Comparison of ENCODE assay signal across 17 mouse cellular contexts in genomic region chr7:30202895-30203690, GRCm38 (mm10). TPM values are rescaled to one million over a fixed set of nuclear protein-coding genes. Genes with fewer than 3 reads are reported as not detected.
DNase-seq lines count a peak whose midpoint lies in the region.
"Had no signal": no experiment of that assay in that cellular context is flagged by ENCODE, and none has a peak within 500 bp of the region (broad histone marks: within the 10 kb centered on the region; RNA-seq: fewer than 3 reads in every experiment).

No protein-coding gene starts in this region.

- intact Hi-C loops in heart, postnatal 25 days (cut with DNase I), result loop anchor here (5.0 kb wide), 1 partner anchor 191 kb away; no protein-coding TSS in a partner anchor

- H3K4me3 ChIP-seq in heart, embryonic 10.5 days, result no peak overlapping the region
- no peak overlapping the region for H3K4me3 ChIP-seq in midbrain, embryonic 10.5 days
- H3K4me3 ChIP-seq: embryonic facial prominence, embryonic 15.5 days; limb, embryonic 12.5 days had no signal

- 77% methylated on average over 11 of the region's 11 CpGs for WGBS in heart, embryonic 10.5 days
- WGBS in midbrain, embryonic 10.5 days, result 84% methylated on average over 11 of the region's 11 CpGs

- no peaks in the 10 kb centered on the region for H3K36me3 ChIP-seq in heart, embryonic 10.5 days
- no peaks in the 10 kb centered on the region for H3K36me3 ChIP-seq in midbrain, embryonic 10.5 days
- H3K36me3 ChIP-seq: embryonic facial prominence, embryonic 15.5 days; limb, embryonic 12.5 days had no signal

- H3K9me3 ChIP-seq in heart, embryonic 10.5 days, result no peaks in the 10 kb centered on the region
- no peaks in the 10 kb centered on the region for H3K9me3 ChIP-seq in midbrain, embryonic 10.5 days (replicated peaks)
- H3K9me3 ChIP-seq: embryonic facial prominence, embryonic 15.5 days; limb, embryonic 12.5 days had no signal

- DNase-seq in heart, adult 18-20 months, result peak; percentile 82 to 88
- DNase-seq in heart, embryonic 10.5 days (ENCODE audit: low spot score), result no peak
- peak; percentile 79 for DNase-seq in adrenal gland, adult 8-10 months
- peak; percentile 77 for DNase-seq in cerebellum, adult 9-11 months
- DNase-seq in heart, postnatal 25 days (ENCODE audit: low spot score), result peak; percentile 66
- no peak for DNase-seq in layer of hippocampus, adult 11-12 months (ENCODE audit: low spot score)
- no peak for DNase-seq in frontal cortex, postnatal 10 days (ENCODE audit: low spot score in 2 of 2)
- no peak for DNase-seq in midbrain, embryonic 10.5 days (ENCODE audit: low spot score)
- DNase-seq: kidney, adult 9 months; right cerebral cortex, postnatal 4 days; thymus, adult 2 months had no signal

- no peaks in the 10 kb centered on the region for H3K27me3 ChIP-seq in heart, embryonic 10.5 days (ENCODE audit: insufficient read depth, poor library complexity, severe bottlenecking)
- H3K27me3 ChIP-seq in midbrain, embryonic 10.5 days (ENCODE audit: low read depth, poor library complexity, severe bottlenecking), result no peaks in the 10 kb centered on the region
- H3K27me3 ChIP-seq: embryonic facial prominence, embryonic 15.5 days; limb, embryonic 12.5 days had no signal

- no peak overlapping the region for H3K27ac ChIP-seq in heart, embryonic 10.5 days
- H3K27ac ChIP-seq in midbrain, embryonic 10.5 days (replicated peaks), result no peak overlapping the region
- H3K27ac ChIP-seq: embryonic facial prominence, embryonic 15.5 days; hindbrain, embryonic 14.5 days; limb, embryonic 12.5 days had no signal

- H3K4me1 ChIP-seq in heart, embryonic 10.5 days, result peaks cover 17% of the 10 kb centered on the region
- peaks cover 9% of the 10 kb centered on the region for H3K4me1 ChIP-seq in midbrain, embryonic 10.5 days

RNA-seq across cellular contexts. Expression of gene Capns1, which starts 4.5 kb away (rescaled TPM):
- total RNA-seq in heart, adult 18-20 months (2021), result 100 to 1,000 TPM; 277 to 293 TPM
- polyA plus RNA-seq in heart, embryonic 10.5 days (2016; fragmentation: Nextera tagmentation; extraction: Ambion mirVana), result 76.6 and 84.1 TPM in 2 replicates
- 100 to 1,000 TPM; 562 to 740 (median 679) TPM for total RNA-seq in adrenal gland, adult 8-10 months (2022)
- 100 to 1,000 TPM; 270 to 283 TPM for total RNA-seq in heart, postnatal 25 days (2021)
- polyA plus RNA-seq in midbrain, embryonic 10.5 days (2016; fragmentation: Nextera tagmentation; extraction: Ambion mirVana), result 52.1 and 55.5 TPM in 2 replicates

RNA-seq across cellular contexts. Expression of gene Cox7a1, which starts 19.1 kb away (rescaled TPM):
- 1,000 to 10,000 TPM; 2,821 to 3,018 TPM for total RNA-seq in heart, adult 18-20 months (2021)
- polyA plus RNA-seq in heart, embryonic 10.5 days (2016; fragmentation: Nextera tagmentation; extraction: Ambion mirVana), result 163 and 277 TPM in 2 replicates
- total RNA-seq in adrenal gland, adult 8-10 months (2022), result 100 to 1,000 TPM in 3 of 4 experiments, 10 to 100 TPM in 1; 65.3 to 235 (median 137) TPM
- total RNA-seq in heart, postnatal 25 days (2021), result 1,000 to 10,000 TPM; 2,700 to 2,749 TPM
- 4.1 and 7.2 TPM in 2 replicates for polyA plus RNA-seq in midbrain, embryonic 10.5 days (2016; fragmentation: Nextera tagmentation; extraction: Ambion mirVana)
- total RNA-seq: monocyte, adult 5-6 weeks had no signal

RNA-seq across cellular contexts. Expression of gene Polr2i, which starts 28.7 kb away (rescaled TPM):
- total RNA-seq in heart, adult 18-20 months (2021), result 10 to 100 TPM; 51.1 to 53.7 TPM
- 122 and 127 TPM in 2 replicates for polyA plus RNA-seq in heart, embryonic 10.5 days (2016; fragmentation: Nextera tagmentation; extraction: Ambion mirVana)
- total RNA-seq in adrenal gland, adult 8-10 months (2022), result 10 to 100 TPM; 62.8 to 93.8 (median 72.7) TPM
- 10 to 100 TPM; 54.6 to 56.6 TPM for total RNA-seq in heart, postnatal 25 days (2021)
- polyA plus RNA-seq in midbrain, embryonic 10.5 days (2016; fragmentation: Nextera tagmentation; extraction: Ambion mirVana), result 155 and 162 TPM in 2 replicates

RNA-seq across cellular contexts. Expression of gene Tbcb, which starts 29.0 kb away (rescaled TPM):
- total RNA-seq in heart, adult 18-20 months (2021), result 10 to 100 TPM; 57.8 to 68.2 TPM
- polyA plus RNA-seq in heart, embryonic 10.5 days (2016; fragmentation: Nextera tagmentation; extraction: Ambion mirVana), result 212 and 246 TPM in 2 replicates
- total RNA-seq in adrenal gland, adult 8-10 months (2022), result 100 to 1,000 TPM; 102 to 119 (median 108) TPM
- total RNA-seq in heart, postnatal 25 days (2021), result 10 to 100 TPM; 54.1 to 56.7 TPM
- 274 and 283 TPM in 2 replicates for polyA plus RNA-seq in midbrain, embryonic 10.5 days (2016; fragmentation: Nextera tagmentation; extraction: Ambion mirVana)

RNA-seq across cellular contexts. Expression of gene Ovol3, which starts 32.4 kb away (rescaled TPM):
- not detected for total RNA-seq in heart, adult 18-20 months (2021)
- polyA plus RNA-seq in heart, embryonic 10.5 days (2016; fragmentation: Nextera tagmentation; extraction: Ambion mirVana), result not detected in 2 replicates
- not detected for total RNA-seq in adrenal gland, adult 8-10 months (2022)
- not detected for total RNA-seq in heart, postnatal 25 days (2021)
- polyA plus RNA-seq in midbrain, embryonic 10.5 days (2016; fragmentation: Nextera tagmentation; extraction: Ambion mirVana), result not detected in 2 replicates
- total RNA-seq: layer of hippocampus, postnatal 25 days; monocyte, adult 5-6 weeks had no signal
- polyA plus RNA-seq: hindbrain, embryonic 14.5 days; limb, embryonic 12.5 days; lung, embryonic 16.5 days had no signal

Comparison
In these comparisons a context has a peak if more than half of its experiments do, and no peak if none do; other contexts are left out.
1. DNase-seq: peak in heart, adult 18-20 months (2 of 2), adrenal gland, adult 8-10 months (single experiment), cerebellum, adult 9-11 months (single experiment) and heart, postnatal 25 days (single experiment); none in heart, embryonic 10.5 days (single experiment), layer of hippocampus, adult 11-12 months (single experiment), frontal cortex, postnatal 10 days (0 of 2) and midbrain, embryonic 10.5 days (single experiment).
2. RNA of gene Cox7a1, which starts 19.1 kb away (total RNA-seq): 2,821 to 3,018 TPM in heart, adult 18-20 months and 2,700 to 2,749 TPM in heart, postnatal 25 days; 65.3 to 235 TPM in adrenal gland, adult 8-10 months; every median in the first group is over 10 times any median in the second.